Mouse (Mus musculus) A20 (cell line): ENCODE results near the gene Olfr1084.
"Not testable (repeated sequence)": the region's sequence is repeated elsewhere in the genome, so short reads cannot be mapped to it uniquely, and the experiment has no call there.

Experiments
- DNase-seq: peaks from one replicate; pipeline ENCODE4 v3.0.0-alpha.2; 2011; ENCODE audit warnings: low read depth, low spot score

Olfr1084 gene

GRCm38 (mm10) chr2:86639625-86640024, at the start of gene Olfr1084:
Olfr1084 (minus strand) TSS chr2:86639725.
- DNase-seq: not testable (repeated sequence)

GRCm38 (mm10) chr2:86679992-86680391, 40.5 kb upstream of the Olfr1084 start, which contains the start of gene Olfr1086:
Olfr1086 (minus strand) TSS chr2:86680092.
- no peak for DNase-seq

DNA sequence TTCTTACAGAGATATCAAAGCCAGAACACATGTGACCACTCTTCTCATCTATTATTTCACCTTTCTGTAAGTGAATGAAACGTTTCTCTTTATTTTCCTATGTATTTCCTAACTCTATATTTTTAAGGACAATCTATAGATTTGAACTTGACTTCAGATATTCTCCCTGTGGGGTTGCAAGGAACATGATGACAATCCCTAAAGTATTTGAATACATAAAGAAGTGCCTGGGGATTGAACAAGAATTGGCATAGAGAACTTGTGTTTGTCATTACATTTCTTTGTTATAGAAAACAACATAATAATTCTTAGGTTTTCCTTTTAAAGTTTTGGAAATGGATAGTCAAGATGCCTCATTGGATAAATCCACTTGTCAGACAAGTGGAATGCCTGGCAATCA, 22.4 kb upstream of the Olfr1084 start, which contains the start of gene Olfr1085:
Olfr1085 (minus strand) TSS at position 101 of the 400 bp plus-strand sequence.
- DNase-seq: no peak

GRCm38 (mm10) chr2:86598866-86599265, 40.7 kb downstream of the Olfr1084 start, which contains the start of gene Olfr1082:
Olfr1082 (minus strand) TSS chr2:86598966.
- DNase-seq: not testable (repeated sequence)
